Mouse (Mus musculus): ENCODE results near the gene Minos1. TPM values are rescaled to one million over a fixed set of nuclear protein-coding genes. Genes with fewer than 3 reads are reported as not detected.

Minos1 gene
- polyA plus RNA-seq (2014; fragmentation: Nextera tagmentation; extraction: Ambion mirVana) = 421 and 426 TPM in 2 replicates

DNA sequence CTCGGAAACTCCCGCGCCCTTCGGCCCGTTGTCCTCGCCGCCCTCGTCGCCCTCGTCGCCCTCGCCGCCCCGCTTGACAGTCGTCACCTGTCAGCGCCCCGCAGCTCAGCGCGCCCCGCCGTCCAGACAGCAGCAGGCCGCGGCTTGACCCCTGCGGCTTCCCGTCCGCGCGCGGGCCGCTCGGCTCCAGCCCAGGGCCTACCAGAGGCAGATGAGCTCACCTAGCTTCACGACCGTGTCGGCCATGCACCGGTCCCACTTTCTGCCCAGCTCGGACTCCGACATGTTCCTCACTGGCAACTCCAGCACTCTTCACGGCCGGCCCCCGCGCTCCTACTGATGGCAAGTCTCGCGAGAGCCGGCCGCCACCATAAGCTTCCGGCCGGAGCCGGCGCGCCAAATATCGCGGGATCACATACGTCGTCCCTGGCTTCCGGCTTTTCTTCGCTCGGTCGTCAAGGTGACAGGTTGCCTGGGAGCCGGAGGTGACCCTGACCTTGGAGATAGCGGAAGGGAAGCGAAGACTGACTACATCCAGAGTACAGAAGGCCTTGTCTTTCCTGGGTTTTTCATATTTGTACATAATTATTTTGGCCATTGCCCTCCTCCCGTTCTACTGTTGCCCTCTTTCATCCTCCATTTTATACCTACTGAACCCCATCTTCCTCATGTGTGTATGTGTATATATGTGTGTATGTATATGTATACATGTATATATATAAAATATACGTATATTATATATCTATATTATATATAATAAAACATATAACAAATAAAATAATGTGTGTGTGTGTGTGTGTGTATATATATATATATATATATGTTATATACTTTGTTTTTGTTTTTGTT is at the start of gene Minos1:
Minos1 (minus strand) TSS at position 413 of the 849 bp plus-strand sequence.
- ATAC-seq (ENCODE audit: low FRiP score) = peak; percentile 98
- Histone ChIP-seq H3K4me1 (ENCODE audit: control insufficient read depth, insufficient read depth, low read length) (peaks cover 6% of the 10 kb centered on the region), H3K27ac (ENCODE audit: low read depth, low read length) (peak within 1 kb of the TSS; percentile 82), H3K27me3 (ENCODE audit: control insufficient read depth, insufficient read depth, low read length) (no peaks in the 10 kb centered on the region), H3K9ac (ENCODE audit: low read length) (peak within 1 kb of the TSS; percentile 90), H3K4me2 (peak within 1 kb of the TSS; percentile 96), H3K9me3 (ENCODE audit: control insufficient read depth, low read length) (no peaks in the 10 kb centered on the region), H3K4me3 (ENCODE audit: low read depth, low read length) (peak within 1 kb of the TSS; percentile 95), H3K36me3 (ENCODE audit: control insufficient read depth, insufficient read depth, low read length) (no peaks in the 10 kb centered on the region)
- WGBS = under 1% methylated on average over 62 of the region's 63 CpGs
- peak; percentile 100 for DNase-seq (ENCODE audit: low spot score, missing footprints)

GRCm38 (mm10) chr4:139179731-139180625 is 49.1 kb upstream of the Minos1 start:
- Histone ChIP-seq H3K36me3 (ENCODE audit: control insufficient read depth, insufficient read depth, low read length) (no peaks in the 10 kb centered on the region), H3K9ac (ENCODE audit: low read length) (no peak overlapping the region), H3K9me3 (ENCODE audit: control insufficient read depth, low read length) (no peaks in the 10 kb centered on the region; the same call in 1 of the 2 replicates), H3K4me1 (ENCODE audit: control insufficient read depth, insufficient read depth, low read length) (no peaks in the 10 kb centered on the region), H3K4me2 (no peak overlapping the region), H3K27ac (ENCODE audit: low read depth, low read length) (no peak overlapping the region), H3K4me3 (ENCODE audit: low read depth, low read length) (no peak overlapping the region), H3K27me3 (ENCODE audit: control insufficient read depth, insufficient read depth, low read length) (no peaks in the 10 kb centered on the region)
- no peak for DNase-seq (ENCODE audit: low spot score, missing footprints)
- no peak for ATAC-seq (ENCODE audit: low FRiP score)
- 90% methylated on average over 17 of the region's 17 CpGs for WGBS

DNA sequence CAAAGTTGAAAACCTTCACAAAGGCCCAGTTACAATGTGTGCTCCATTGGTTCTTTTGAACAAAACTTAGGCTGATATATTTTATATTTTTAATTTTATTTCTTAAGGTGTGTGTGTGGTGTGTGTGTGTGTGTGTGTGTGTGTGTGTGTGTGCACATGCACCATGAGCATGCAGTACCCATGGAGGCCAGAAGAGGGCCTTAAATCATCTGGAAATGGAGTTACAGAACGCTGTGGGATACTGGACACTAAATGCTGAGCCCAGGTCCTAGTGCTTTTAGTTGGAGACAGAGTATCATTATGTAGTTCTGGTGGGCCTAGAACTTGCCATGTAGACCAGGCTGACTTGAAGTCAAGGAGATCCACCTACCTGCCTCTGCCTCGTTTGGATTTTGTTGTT is 48.3 kb upstream of the Minos1 start:
- Histone ChIP-seq H3K9me3 (ENCODE audit: control insufficient read depth, low read length) (no peaks in the 10 kb centered on the region; the same call in 1 of the 2 replicates), H3K36me3 (ENCODE audit: control insufficient read depth, insufficient read depth, low read length) (no peaks in the 10 kb centered on the region), H3K4me3 (ENCODE audit: low read depth, low read length) (no peak overlapping the region), H3K4me1 (ENCODE audit: control insufficient read depth, insufficient read depth, low read length) (no peaks in the 10 kb centered on the region), H3K4me2 (no peak overlapping the region), H3K27me3 (ENCODE audit: control insufficient read depth, insufficient read depth, low read length) (no peaks in the 10 kb centered on the region), H3K9ac (ENCODE audit: low read length) (no peak overlapping the region), H3K27ac (ENCODE audit: low read depth, low read length) (no peak overlapping the region)
- no peak for ATAC-seq (ENCODE audit: low FRiP score)
- WGBS = 85% methylated on average over 2 of the region's 2 CpGs
- DNase-seq (ENCODE audit: low spot score, missing footprints) = no peak

DNA sequence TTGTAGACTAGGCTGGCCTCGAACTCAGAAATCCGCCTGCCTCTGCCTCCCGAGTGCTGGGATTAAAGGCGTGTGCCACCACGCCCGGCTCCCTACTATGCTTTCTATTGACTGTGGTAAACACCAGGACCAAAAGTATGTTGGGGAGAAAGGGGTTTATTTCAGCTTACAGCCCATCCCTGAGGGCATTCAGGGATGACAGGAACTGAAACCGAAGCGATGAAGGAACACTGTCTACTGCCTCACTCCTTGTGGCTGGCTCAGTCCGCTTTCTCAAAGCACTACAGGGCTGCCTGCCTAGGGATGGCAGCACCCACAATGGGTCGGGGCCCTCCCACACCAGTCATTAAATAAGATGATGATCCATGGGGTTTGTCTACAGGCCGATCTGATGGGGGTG is 47.5 kb upstream of the Minos1 start:
- no peaks in the 10 kb centered on the region; the same call in 1 of the 2 replicates for H3K9me3 ChIP-seq (ENCODE audit: control insufficient read depth, low read length)
- H3K27ac ChIP-seq (ENCODE audit: low read depth, low read length) = no peak overlapping the region
- H3K9ac ChIP-seq (ENCODE audit: low read length) = no peak overlapping the region
- WGBS = 93% methylated on average over 11 of the region's 11 CpGs
- H3K27me3 ChIP-seq (ENCODE audit: control insufficient read depth, insufficient read depth, low read length) = no peaks in the 10 kb centered on the region
- ATAC-seq (ENCODE audit: low FRiP score) = no peak
- H3K4me1 ChIP-seq (ENCODE audit: control insufficient read depth, insufficient read depth, low read length) = no peaks in the 10 kb centered on the region
- H3K4me3 ChIP-seq (ENCODE audit: low read depth, low read length) = no peak overlapping the region
- DNase-seq (ENCODE audit: low spot score, missing footprints) = no peak
- H3K36me3 ChIP-seq (ENCODE audit: control insufficient read depth, insufficient read depth, low read length) = no peaks in the 10 kb centered on the region
- no peak overlapping the region for H3K4me2 ChIP-seq

DNA sequence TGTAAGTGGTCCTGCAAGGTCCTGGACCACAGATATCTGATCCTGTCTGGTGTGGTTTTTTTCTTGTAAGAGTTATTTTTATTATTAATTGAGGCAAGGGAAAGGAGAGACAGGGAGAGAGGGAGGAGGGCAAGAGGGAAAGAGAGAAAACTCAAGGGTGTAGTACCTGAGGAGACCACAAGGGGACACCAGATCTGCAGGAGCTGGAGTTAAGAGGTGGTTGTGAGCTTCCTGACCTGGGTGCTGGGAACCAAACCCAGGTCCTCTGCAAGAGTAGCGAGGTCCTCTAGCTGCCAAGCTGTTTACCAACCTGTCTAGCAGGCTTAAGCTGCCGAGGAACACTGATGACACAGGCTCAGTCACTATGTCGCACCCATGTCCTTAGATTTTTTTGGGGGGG is 47.0 kb upstream of the Minos1 start:
- H3K9me3 ChIP-seq (ENCODE audit: control insufficient read depth, low read length) = no peaks in the 10 kb centered on the region; the same call in 1 of the 2 replicates
- H3K27ac ChIP-seq (ENCODE audit: low read depth, low read length) = no peak overlapping the region
- H3K27me3 ChIP-seq (ENCODE audit: control insufficient read depth, insufficient read depth, low read length) = no peaks in the 10 kb centered on the region
- H3K9ac ChIP-seq (ENCODE audit: low read length) = no peak overlapping the region
- no peak for DNase-seq (ENCODE audit: low spot score, missing footprints)
- no peak overlapping the region for H3K4me3 ChIP-seq (ENCODE audit: low read depth, low read length)
- ATAC-seq (ENCODE audit: low FRiP score) = no peak
- H3K36me3 ChIP-seq (ENCODE audit: control insufficient read depth, insufficient read depth, low read length) = no peaks in the 10 kb centered on the region
- no peaks in the 10 kb centered on the region for H3K4me1 ChIP-seq (ENCODE audit: control insufficient read depth, insufficient read depth, low read length)
- no peak overlapping the region for H3K4me2 ChIP-seq
- 84% methylated on average over 3 of the region's 3 CpGs for WGBS

GRCm38 (mm10) chr4:139176023-139176422 is 45.1 kb upstream of the Minos1 start:
- DNase-seq (ENCODE audit: low spot score, missing footprints) (no peak), ATAC-seq (ENCODE audit: low FRiP score) (no peak)
- Histone ChIP-seq H3K27me3 (ENCODE audit: control insufficient read depth, insufficient read depth, low read length) (no peaks in the 10 kb centered on the region), H3K9ac (ENCODE audit: low read length) (no peak overlapping the region), H3K9me3 (ENCODE audit: control insufficient read depth, low read length) (no peaks in the 10 kb centered on the region; the same call in 1 of the 2 replicates), H3K36me3 (ENCODE audit: control insufficient read depth, insufficient read depth, low read length) (no peaks in the 10 kb centered on the region), H3K4me3 (ENCODE audit: low read depth, low read length) (no peak overlapping the region), H3K4me1 (ENCODE audit: control insufficient read depth, insufficient read depth, low read length) (no peaks in the 10 kb centered on the region), H3K4me2 (no peak overlapping the region), H3K27ac (ENCODE audit: low read depth, low read length) (no peak overlapping the region)
- 71% methylated on average over 6 of the region's 6 CpGs for WGBS

GRCm38 (mm10) chr4:139175061-139175971 is 44.4 kb upstream of the Minos1 start:
- no peaks in the 10 kb centered on the region for H3K4me1 ChIP-seq (ENCODE audit: control insufficient read depth, insufficient read depth, low read length)
- no peak for ATAC-seq (ENCODE audit: low FRiP score)
- 65% methylated on average over 20 of the region's 20 CpGs for WGBS
- no peak overlapping the region for H3K4me2 ChIP-seq
- H3K9ac ChIP-seq (ENCODE audit: low read length) = no peak overlapping the region
- no peak overlapping the region for H3K4me3 ChIP-seq (ENCODE audit: low read depth, low read length)
- no peak for DNase-seq (ENCODE audit: low spot score, missing footprints)
- H3K36me3 ChIP-seq (ENCODE audit: control insufficient read depth, insufficient read depth, low read length) = no peaks in the 10 kb centered on the region
- H3K9me3 ChIP-seq (ENCODE audit: control insufficient read depth, low read length) = no peaks in the 10 kb centered on the region; the same call in 1 of the 2 replicates
- H3K27me3 ChIP-seq (ENCODE audit: control insufficient read depth, insufficient read depth, low read length) = no peaks in the 10 kb centered on the region
- H3K27ac ChIP-seq (ENCODE audit: low read depth, low read length) = no peak overlapping the region

DNA sequence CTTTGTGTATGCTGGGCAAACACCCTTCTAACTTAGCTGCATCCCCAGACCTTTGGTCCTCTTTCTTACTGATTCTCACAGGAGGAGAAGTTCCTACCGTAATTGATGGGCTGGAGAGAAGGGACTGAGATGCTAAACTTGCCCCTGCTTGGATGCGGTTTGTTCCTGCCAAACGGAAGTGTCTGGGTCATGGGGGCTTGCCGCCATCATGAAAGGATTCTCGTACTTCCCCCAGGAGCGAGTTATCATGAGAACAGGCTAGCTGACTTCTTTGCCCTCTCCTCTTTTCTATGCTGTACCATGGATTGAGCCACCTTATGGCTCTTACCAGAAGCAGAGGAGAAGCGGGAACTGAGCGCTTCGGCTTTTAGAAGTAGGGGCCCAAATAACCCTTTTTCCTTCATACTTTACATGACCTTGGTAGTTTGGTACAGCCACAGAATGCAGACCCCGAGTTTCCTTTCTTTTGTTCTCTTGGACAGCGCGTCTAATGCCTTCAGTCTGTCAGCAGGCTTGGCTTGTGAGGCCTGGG is 38.9 kb upstream of the Minos1 start:
- H3K27ac ChIP-seq (ENCODE audit: low read depth, low read length) = no peak overlapping the region
- no peak overlapping the region for H3K9ac ChIP-seq (ENCODE audit: low read length)
- H3K36me3 ChIP-seq (ENCODE audit: control insufficient read depth, insufficient read depth, low read length) = no peaks in the 10 kb centered on the region
- 62% methylated on average over 12 of the region's 12 CpGs for WGBS
- DNase-seq (ENCODE audit: low spot score, missing footprints) = peak; percentile 81
- H3K9me3 ChIP-seq (ENCODE audit: control insufficient read depth, low read length) = no peaks in the 10 kb centered on the region
- H3K4me2 ChIP-seq = no peak overlapping the region
- ATAC-seq (ENCODE audit: low FRiP score) = no peak
- H3K4me1 ChIP-seq (ENCODE audit: control insufficient read depth, insufficient read depth, low read length) = no peaks in the 10 kb centered on the region
- H3K4me3 ChIP-seq (ENCODE audit: low read depth, low read length) = no peak overlapping the region
- no peaks in the 10 kb centered on the region for H3K27me3 ChIP-seq (ENCODE audit: control insufficient read depth, insufficient read depth, low read length)

Measured in midbrain, embryonic 11.5 days (tissue).